Comparison of ENCODE assay signal across 9 mouse cellular contexts in the genomic region with DNA sequence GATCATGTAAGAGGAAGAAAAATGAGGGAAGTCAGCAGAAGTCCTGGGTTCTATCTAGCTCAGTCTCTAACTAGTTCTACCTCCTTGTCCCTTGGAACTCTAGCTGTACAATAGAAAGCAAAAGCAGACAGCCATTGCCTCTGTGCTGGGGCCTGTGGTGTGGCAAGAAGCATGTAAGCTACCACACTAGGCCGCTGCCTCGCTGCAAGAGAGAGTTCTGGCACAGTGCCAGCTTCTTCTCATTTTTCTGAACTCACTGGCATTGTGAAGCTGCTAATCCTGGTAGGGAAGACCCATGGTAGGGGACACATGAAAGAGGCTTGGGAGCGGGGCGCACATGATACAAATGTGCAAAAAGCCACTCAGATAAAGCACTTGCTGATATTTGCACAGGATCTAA.
DNase-seq lines count a peak whose midpoint lies in the region; ATAC-seq and TF ChIP-seq lines count a peak whose summit lies in the region.
"Had no signal": no experiment of that assay in that cellular context is flagged by ENCODE, and none has a peak within 500 bp of the region (broad histone marks: within the 10 kb centered on the region; RNA-seq: fewer than 3 reads in every experiment).

No protein-coding gene starts in this region.

- no peak for TF ChIP-seq CTCF in midbrain, postnatal 0 days (IDR thresholded peaks at IDR 0.05)

- H3K36me3 ChIP-seq in midbrain, embryonic 11.5 days (ENCODE audit: control insufficient read depth, insufficient read depth, low read length) = no peaks in the 10 kb centered on the region
- no peaks in the 10 kb centered on the region for H3K36me3 ChIP-seq in midbrain, embryonic 10.5 days
- no peaks in the 10 kb centered on the region for H3K36me3 ChIP-seq in forebrain, embryonic 15.5 days
- no peaks in the 10 kb centered on the region for H3K36me3 ChIP-seq in midbrain, postnatal 0 days (ENCODE audit: insufficient read depth, low read length)

- peaks cover 76% of the 10 kb centered on the region for H3K27me3 ChIP-seq in midbrain, embryonic 11.5 days (ENCODE audit: control insufficient read depth, insufficient read depth, low read length)
- peaks cover 100% of the 10 kb centered on the region for H3K27me3 ChIP-seq in midbrain, embryonic 10.5 days (ENCODE audit: low read depth, poor library complexity, severe bottlenecking)
- peaks cover 6% of the 10 kb centered on the region for H3K27me3 ChIP-seq in forebrain, embryonic 15.5 days
- H3K27me3 ChIP-seq in midbrain, postnatal 0 days (ENCODE audit: insufficient read depth, low read length) = peaks cover 39% of the 10 kb centered on the region; the same call in 1 of the 2 replicates

- ATAC-seq in midbrain, embryonic 11.5 days (ENCODE audit: low FRiP score) = 0 out of 2 replicates have a peak, but pooled peaks have one; percentile 38
- peak; percentile 67; the same call in 1 of the 2 replicates for ATAC-seq in forebrain, embryonic 15.5 days (replicated peaks)
- no peak for ATAC-seq in midbrain, postnatal 0 days (ENCODE audit: low FRiP score)

- no peaks in the 10 kb centered on the region for H3K9me3 ChIP-seq in midbrain, embryonic 11.5 days (ENCODE audit: control insufficient read depth, low read length)
- H3K9me3 ChIP-seq in midbrain, embryonic 10.5 days (replicated peaks) = no peaks in the 10 kb centered on the region
- no peaks in the 10 kb centered on the region for H3K9me3 ChIP-seq in forebrain, embryonic 15.5 days
- H3K9me3 ChIP-seq in midbrain, postnatal 0 days (ENCODE audit: low read length) = no peaks in the 10 kb centered on the region

- H3K9ac ChIP-seq in midbrain, embryonic 11.5 days (ENCODE audit: low read length) = no peak overlapping the region
- no peak overlapping the region for H3K9ac ChIP-seq in forebrain, embryonic 15.5 days (replicated peaks)
- no peak overlapping the region for H3K9ac ChIP-seq in midbrain, postnatal 0 days (replicated peaks; ENCODE audit: low read length, poor library complexity, severe bottlenecking)

- DNase-seq in gastrocnemius, postnatal 10 days = peak; percentile 27
- no peak for DNase-seq in gastrocnemius, postnatal 36 days
- DNase-seq in midbrain, embryonic 11.5 days (ENCODE audit: low spot score, missing footprints) = no peak
- DNase-seq in midbrain, embryonic 10.5 days (ENCODE audit: low spot score) = no peak
- DNase-seq in midbrain, postnatal 0 days (ENCODE audit: low spot score) = peak; percentile 65
- no peak for DNase-seq in c-Kit-positive CD71-positive TER-119-positive erythroid progenitor cells, embryonic 14.5 days (ENCODE audit: low spot score)
- DNase-seq in thymus, postnatal 0 days (ENCODE audit: low spot score) = no peak

- H3K4me1 ChIP-seq in midbrain, embryonic 11.5 days (ENCODE audit: control insufficient read depth, insufficient read depth, low read length) = no peaks in the 10 kb centered on the region
- no peaks in the 10 kb centered on the region for H3K4me1 ChIP-seq in midbrain, embryonic 10.5 days
- H3K4me1 ChIP-seq in forebrain, embryonic 15.5 days = 0 out of 2 replicates have a peak, but pooled peaks cover 7% of the 10 kb centered on the region
- no peaks in the 10 kb centered on the region for H3K4me1 ChIP-seq in midbrain, postnatal 0 days (ENCODE audit: insufficient read depth, low read length)

- H3K4me3 ChIP-seq in midbrain, embryonic 11.5 days (ENCODE audit: low read depth, low read length) = no peak overlapping the region
- H3K4me3 ChIP-seq in midbrain, embryonic 10.5 days = no peak overlapping the region
- no peak overlapping the region for H3K4me3 ChIP-seq in forebrain, embryonic 15.5 days
- H3K4me3 ChIP-seq in midbrain, postnatal 0 days (ENCODE audit: low read depth, low read length) = no peak overlapping the region

- H3K27ac ChIP-seq in midbrain, embryonic 11.5 days (ENCODE audit: low read depth, low read length) = no peak overlapping the region
- no peak overlapping the region for H3K27ac ChIP-seq in midbrain, embryonic 10.5 days (replicated peaks)
- H3K27ac ChIP-seq in forebrain, embryonic 15.5 days (replicated peaks) = no peak overlapping the region
- no peak overlapping the region for H3K27ac ChIP-seq in midbrain, postnatal 0 days (ENCODE audit: low read depth, low read length)

- no peak overlapping the region for H3K4me2 ChIP-seq in midbrain, embryonic 11.5 days
- no peak overlapping the region for H3K4me2 ChIP-seq in forebrain, embryonic 15.5 days (replicated peaks)
- H3K4me2 ChIP-seq in midbrain, postnatal 0 days (ENCODE audit: low read depth, low read length, poor library complexity, severe bottlenecking) = no peak overlapping the region
- H3K4me2 ChIP-seq: heart, embryonic 11.5 days had no signal

- intact Hi-C loops in gastrocnemius, postnatal 36 days (cut with DNase I) = loop anchor here (10.0 kb wide), 1 partner anchor 211 kb away; no protein-coding TSS in a partner anchor

- WGBS in midbrain, embryonic 11.5 days = 71% methylated on average over 4 of the region's 4 CpGs
- WGBS in midbrain, embryonic 10.5 days = 89% methylated on average over 4 of the region's 4 CpGs
- WGBS in forebrain, embryonic 15.5 days = 25% methylated on average over 4 of the region's 4 CpGs
- WGBS in midbrain, postnatal 0 days = 43% methylated on average over 4 of the region's 4 CpGs

Comparison
In these comparisons a context has a peak if more than half of its experiments do, and no peak if none do; other contexts are left out.
1. DNase-seq: peak in gastrocnemius, postnatal 10 days (single experiment) and midbrain, postnatal 0 days (single experiment); none in gastrocnemius, postnatal 36 days (0 of 2), midbrain, embryonic 11.5 days (single experiment), midbrain, embryonic 10.5 days (single experiment), c-Kit-positive CD71-positive TER-119-positive erythroid progenitor cells, embryonic 14.5 days (single experiment) and thymus, postnatal 0 days (single experiment).